Mouse (Mus musculus) thymus, adult 2 months (tissue): Measurements from ENCODE around the gene Celsr3. TPM values are rescaled to one million over a fixed set of nuclear protein-coding genes. Genes with fewer than 3 reads are reported as not detected.

Source experiments
- DNase-seq: peaks from one replicate; pipeline ENCODE4 v3.0.0; 2021
- H3K27ac ChIP-seq: fragments of 200-500 bp; 2 replicates; pipeline ENCODE4 v1.5.1; 2012; ENCODE audit warnings: low read length, control low read depth; ENCODE audit not compliant: control insufficient read depth, insufficient read depth
- H3K27me3 ChIP-seq: fragments of 200-500 bp; 2 replicates; pipeline ENCODE4 v1.6.1; 2012; ENCODE audit warnings: mild to moderate bottlenecking, low read length, moderate library complexity, mixed read lengths; ENCODE audit not compliant: control insufficient read depth, insufficient read depth
- H3K36me3 ChIP-seq: fragments of 200-500 bp; 2 replicates; pipeline ENCODE4 v1.6.1; 2012; ENCODE audit warnings: mild to moderate bottlenecking, low read length, moderate library complexity; ENCODE audit not compliant: control insufficient read depth, insufficient read depth
- H3K4me1 ChIP-seq: fragments of 200-500 bp; replicated peaks from 2 replicates; pipeline ENCODE4 v1.6.1; 2012; ENCODE audit warnings: low read length; ENCODE audit not compliant: control insufficient read depth, insufficient read depth
- H3K4me3 ChIP-seq: fragments of 200-500 bp; 2 replicates; pipeline ENCODE4 v1.5.1; 2012; ENCODE audit warnings: mild to moderate bottlenecking, low read length, control low read depth, moderate library complexity; ENCODE audit not compliant: control insufficient read depth, insufficient read depth
- CTCF ChIP-seq: fragments of 200-500 bp; IDR thresholded peaks from 2 replicates; pipeline ENCODE4 v1.5.1; 2012; ENCODE audit warnings: mild to moderate bottlenecking, control low read depth, low read length, moderate library complexity, borderline replicate concordance; ENCODE audit not compliant: control insufficient read depth, poor library complexity, insufficient read depth; ENCODE audit errors: extremely low read depth
- POLR2A ChIP-seq: fragments of 200-500 bp; IDR thresholded peaks from 2 replicates; pipeline ENCODE4 v1.6.1; 2012; ENCODE audit warnings: mild to moderate bottlenecking, low read length, control low read depth, moderate library complexity; ENCODE audit not compliant: control insufficient read depth, poor library complexity, insufficient read depth; ENCODE audit errors: extremely low read depth
- WGBS: fragments of 180-500 bp; shearing (Covaris S2); methylation state at CpG from one replicate; pipeline ENCODE4 v1.1.7; 2018; 5-methylcytosine and 5-hydroxymethylcytosine counted together
- polyA plus RNA-seq: library from polyadenylated mRNA; depleted of rRNA; stranded (reverse); fragments of >200 nt; gene quantifications from 2 replicates; pipeline ENCODE4 v1.2.3, GENCODE M21; 2012

The Celsr3 gene
- polyA plus RNA-seq, 1 experiment: 0.26 TPM

GRCm38 (mm10) chr9:108792730-108793129 lies 33.4 kb upstream of the Celsr3 start:
- TF ChIP-seq CTCF: no peak
- peaks cover 18% of the 10 kb centered on the region for H3K36me3 ChIP-seq
- H3K4me1 ChIP-seq: peaks cover 26% of the 10 kb centered on the region
- no peak overlapping the region for H3K4me3 ChIP-seq
- DNase-seq: peak; percentile 67
- WGBS: 0% methylated on average over 3 of the region's 3 CpGs
- no peaks in the 10 kb centered on the region for H3K27me3 ChIP-seq
- peak overlapping the region; percentile 49; the same call in 1 of the 2 replicates for H3K27ac ChIP-seq

- TF ChIP-seq CTCF: no peak
- TF ChIP-seq POLR2A: no peak
- 92% methylated on average over 2 of the region's 2 CpGs for WGBS
- no peak for DNase-seq
- H3K4me3 ChIP-seq: no peak overlapping the region
- peaks cover 24% of the 10 kb centered on the region for H3K4me1 ChIP-seq
- H3K27ac ChIP-seq: no peak overlapping the region
- peaks cover 43% of the 10 kb centered on the region for H3K36me3 ChIP-seq
- H3K27me3 ChIP-seq: no peaks in the 10 kb centered on the region
Observed at GRCm38 (mm10) chr9:108795281-108795680, 30.8 kb upstream of the Celsr3 start.

GRCm38 (mm10) chr9:108795762-108796161 lies 30.4 kb upstream of the Celsr3 start:
- H3K27me3 ChIP-seq: no peaks in the 10 kb centered on the region
- no peak overlapping the region for H3K4me3 ChIP-seq
- TF ChIP-seq CTCF (no peak), POLR2A (no peak)
- peaks cover 23% of the 10 kb centered on the region for H3K4me1 ChIP-seq
- peak; percentile 34 for DNase-seq
- 71% methylated on average over 11 of the region's 11 CpGs for WGBS
- peaks cover 45% of the 10 kb centered on the region for H3K36me3 ChIP-seq
- H3K27ac ChIP-seq: no peak overlapping the region

GRCm38 (mm10) chr9:108796351-108796981 lies 29.7 kb upstream of the Celsr3 start:
- Histone ChIP-seq H3K36me3 (peaks cover 51% of the 10 kb centered on the region), H3K4me1 (peaks cover 20% of the 10 kb centered on the region), H3K4me3 (no peak overlapping the region), H3K27ac (no peak overlapping the region), H3K27me3 (no peaks in the 10 kb centered on the region)
- TF ChIP-seq CTCF: no peak
- TF ChIP-seq POLR2A: no peak
- 92% methylated on average over 4 of the region's 4 CpGs for WGBS
- DNase-seq: no peak

GRCm38 (mm10) chr9:108797477-108797876 lies 28.6 kb upstream of the Celsr3 start:
- Histone ChIP-seq H3K36me3 (peaks cover 61% of the 10 kb centered on the region), H3K27me3 (no peaks in the 10 kb centered on the region), H3K4me3 (no peak overlapping the region), H3K27ac (no peak overlapping the region), H3K4me1 (peaks cover 16% of the 10 kb centered on the region)
- TF ChIP-seq POLR2A: no peak
- no peak for TF ChIP-seq CTCF
- 95% methylated on average over 7 of the region's 7 CpGs for WGBS
- no peak for DNase-seq

GRCm38 (mm10) chr9:108798508-108799075 lies 27.5 kb upstream of the Celsr3 start:
- Histone ChIP-seq H3K4me3 (no peak overlapping the region), H3K36me3 (peaks cover 70% of the 10 kb centered on the region), H3K27me3 (no peaks in the 10 kb centered on the region), H3K27ac (no peak overlapping the region), H3K4me1 (peaks cover 14% of the 10 kb centered on the region)
- DNase-seq: no peak
- 92% methylated on average over 5 of the region's 5 CpGs for WGBS
- TF ChIP-seq CTCF (no peak), POLR2A (no peak)

- H3K4me3 ChIP-seq: no peak overlapping the region
- no peaks in the 10 kb centered on the region for H3K27me3 ChIP-seq
- peaks cover 10% of the 10 kb centered on the region for H3K4me1 ChIP-seq
- 100% methylated on average over 3 of the region's 3 CpGs for WGBS
- TF ChIP-seq POLR2A: no peak
- TF ChIP-seq CTCF: no peak
- DNase-seq: no peak
- no peak overlapping the region for H3K27ac ChIP-seq
- H3K36me3 ChIP-seq: peaks cover 78% of the 10 kb centered on the region
Observed at GRCm38 (mm10) chr9:108799564-108799963, 26.6 kb upstream of the Celsr3 start.
